20 mouse cellular contexts compared by ENCODE assay signal in the genomic region with DNA sequence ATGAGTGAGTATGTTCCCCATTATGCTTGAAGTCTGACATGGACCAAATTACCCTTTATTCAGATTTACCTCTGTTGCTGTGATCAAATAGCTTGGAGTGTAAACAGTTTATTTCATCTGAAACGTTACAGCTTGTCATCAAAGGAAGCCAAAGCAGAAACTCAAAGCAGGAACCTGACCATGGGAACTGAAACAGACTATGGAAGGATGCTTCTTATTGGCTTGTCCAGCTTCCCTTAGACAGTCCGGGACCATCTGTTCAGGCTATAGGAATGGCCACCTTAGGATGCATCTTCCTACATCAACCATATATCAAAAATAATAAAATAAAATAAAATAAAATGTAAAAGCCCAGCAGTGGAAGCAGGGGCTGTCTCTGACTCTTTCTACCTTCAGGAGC.
"Had no signal": no experiment of that assay in that cellular context is flagged by ENCODE, and none has a peak within 500 bp of the region (broad histone marks: within the 10 kb centered on the region; RNA-seq: fewer than 3 reads in every experiment).

No protein-coding gene starts in this region.

- H3K4me3 ChIP-seq: megakaryocyte, embryonic 14.5 days; midbrain, embryonic 13.5 days; midbrain, embryonic 15.5 days; myocyte; neural tube, embryonic 13.5 days; neural tube, embryonic 15.5 days had no signal

- DNase-seq: lung, adult 18-20 months; lung, embryonic 14.5 days; lung, postnatal 10 days; lung, postnatal 36 days; retina, postnatal 1 day; right cerebral cortex, adult 18-20 months; right cerebral cortex, postnatal 25 days; right cerebral cortex, postnatal 4 days; spleen, adult 18-20 months; thymus, adult 18-20 months; thymus, postnatal 25 days; thymus, postnatal 4 days had no signal

- H3K4me1 ChIP-seq: midbrain, embryonic 13.5 days; midbrain, embryonic 15.5 days; neural tube, embryonic 13.5 days; neural tube, embryonic 15.5 days had no signal

- H3K9ac ChIP-seq: liver, embryonic 14.5 days; lung, embryonic 14.5 days; midbrain, embryonic 13.5 days; midbrain, embryonic 15.5 days; neural tube, embryonic 13.5 days; neural tube, embryonic 15.5 days had no signal

- H3K9me3 ChIP-seq: megakaryocyte, embryonic 14.5 days; midbrain, embryonic 13.5 days; midbrain, embryonic 15.5 days; neural tube, embryonic 13.5 days; neural tube, embryonic 15.5 days had no signal

- H3K36me3 ChIP-seq: midbrain, embryonic 13.5 days; midbrain, embryonic 15.5 days; neural tube, embryonic 13.5 days; neural tube, embryonic 15.5 days had no signal

- H3K27me3 ChIP-seq: megakaryocyte, embryonic 14.5 days; midbrain, embryonic 13.5 days; midbrain, embryonic 15.5 days; neural tube, embryonic 13.5 days; neural tube, embryonic 15.5 days had no signal

- H3K27ac ChIP-seq: liver, embryonic 14.5 days; midbrain, embryonic 13.5 days; midbrain, embryonic 15.5 days; neural tube, embryonic 13.5 days; neural tube, embryonic 15.5 days had no signal

- ATAC-seq: midbrain, embryonic 13.5 days; midbrain, embryonic 15.5 days had no signal

- H3K4me2 ChIP-seq: lung, embryonic 14.5 days; midbrain, embryonic 11.5 days; midbrain, embryonic 13.5 days; midbrain, embryonic 15.5 days; neural tube, embryonic 13.5 days; neural tube, embryonic 15.5 days had no signal
